Mouse (Mus musculus) lung, postnatal 25 days (tissue): ENCODE data around the gene Mlc1.
A peak's percentile ranks its signal among the peaks of the same experiment; 100 is the strongest.

Experiments used
- DNase-seq: peaks from one replicate; pipeline ENCODE4 v3.0.0; 2022; ENCODE audit warnings: low spot score

Mlc1 gene

DNA sequence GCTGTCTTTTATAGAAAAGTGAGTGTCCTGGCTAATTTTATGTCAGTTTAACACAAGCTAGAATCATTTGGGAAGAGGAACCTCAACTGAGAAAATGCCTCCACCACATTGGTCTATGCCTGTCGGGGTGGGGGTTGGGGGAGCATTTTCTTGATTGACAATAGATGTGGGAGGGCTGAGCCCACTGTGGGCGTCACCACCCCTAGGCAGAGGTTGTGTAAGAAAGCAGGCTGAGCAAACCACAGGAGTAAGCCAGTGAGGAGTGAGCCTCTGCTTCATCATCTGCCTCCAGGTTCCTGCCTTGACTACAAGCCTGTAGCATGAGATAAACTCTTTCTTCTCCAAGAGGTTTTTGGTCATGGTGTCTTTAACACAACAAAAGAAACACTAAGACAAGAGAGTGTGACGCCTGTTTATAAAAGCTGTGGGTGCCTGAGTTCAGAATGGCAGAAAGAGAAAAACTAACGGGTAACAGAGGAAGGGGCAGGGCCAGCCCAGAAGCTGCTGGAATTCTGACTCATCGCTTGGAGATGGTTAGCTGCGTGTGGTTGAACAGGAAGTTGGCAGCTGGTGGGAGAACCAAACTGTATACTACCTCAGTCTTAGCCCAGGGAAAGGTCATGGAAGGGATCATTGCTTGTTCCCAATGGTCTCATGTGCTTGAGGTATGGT is 42.1 kb downstream of the Mlc1 start:
- no peak for DNase-seq

DNA sequence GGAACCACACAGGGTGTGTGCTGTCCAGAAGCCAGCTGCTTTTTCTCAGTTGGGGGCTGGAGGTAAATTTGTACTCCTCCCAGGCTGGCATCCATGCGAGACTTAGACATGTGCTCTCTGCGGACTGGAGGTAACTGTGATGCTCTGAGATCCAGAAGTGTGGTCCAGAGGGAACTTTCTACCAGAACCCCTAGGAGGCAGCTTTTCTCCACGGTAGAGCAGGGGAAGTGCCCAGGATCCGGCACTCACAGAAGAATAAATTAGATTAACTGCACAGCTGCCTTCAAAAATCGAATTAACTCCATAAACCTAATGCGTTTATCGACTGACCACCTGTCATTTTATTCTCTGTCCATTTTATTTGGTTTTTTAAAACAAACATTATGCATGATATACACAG is 44.7 kb downstream of the Mlc1 start:
- no peak for DNase-seq

DNA sequence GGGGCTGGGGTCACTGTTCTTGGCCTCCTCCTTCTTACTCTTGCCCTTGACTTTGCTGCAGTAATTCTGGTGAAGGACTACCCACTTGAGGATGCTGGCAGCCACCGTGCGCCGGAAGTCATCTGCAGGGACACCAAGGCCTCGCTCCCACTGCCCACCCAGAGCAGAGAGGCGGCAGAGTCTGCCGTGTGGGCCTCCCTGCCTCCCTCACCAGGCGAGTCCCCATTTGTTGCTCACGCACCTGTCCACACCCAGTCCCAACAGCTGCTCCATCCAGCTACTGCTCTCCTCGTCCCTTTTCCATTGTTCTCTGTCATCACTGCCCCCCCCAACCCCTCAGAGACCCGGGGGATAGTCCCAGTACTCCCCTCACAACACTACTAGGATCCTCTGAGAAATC is 46.1 kb downstream of the Mlc1 start:
- DNase-seq = no peak

GRCm38 (mm10) chr15:88921992-88922310 is 56.9 kb downstream of the Mlc1 start:
- DNase-seq = peak; percentile 63

- peak; percentile 79 for DNase-seq
Measured at GRCm38 (mm10) chr15:88921131-88921991, 57.4 kb downstream of the Mlc1 start.

DNA sequence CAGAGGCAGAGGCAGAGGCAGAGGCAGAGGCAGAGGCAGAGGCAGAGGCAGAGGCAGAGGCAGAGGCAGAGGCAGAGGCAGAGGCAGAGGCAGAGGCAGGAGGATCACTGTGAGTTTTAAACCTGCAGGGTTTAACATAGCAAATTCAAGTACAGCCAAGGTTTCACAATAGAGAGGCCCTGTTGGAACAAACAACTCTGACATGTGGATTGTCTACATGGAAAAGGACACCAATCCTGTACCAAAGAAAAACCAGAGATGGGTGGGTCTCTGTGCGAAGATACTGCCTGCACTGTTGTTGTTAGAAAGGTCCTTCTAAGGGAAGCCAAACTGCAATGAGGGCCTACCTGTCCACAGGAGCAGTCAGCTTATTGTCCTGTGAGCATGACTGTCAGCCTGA is 58.7 kb downstream of the Mlc1 start:
- no peak for DNase-seq

DNA sequence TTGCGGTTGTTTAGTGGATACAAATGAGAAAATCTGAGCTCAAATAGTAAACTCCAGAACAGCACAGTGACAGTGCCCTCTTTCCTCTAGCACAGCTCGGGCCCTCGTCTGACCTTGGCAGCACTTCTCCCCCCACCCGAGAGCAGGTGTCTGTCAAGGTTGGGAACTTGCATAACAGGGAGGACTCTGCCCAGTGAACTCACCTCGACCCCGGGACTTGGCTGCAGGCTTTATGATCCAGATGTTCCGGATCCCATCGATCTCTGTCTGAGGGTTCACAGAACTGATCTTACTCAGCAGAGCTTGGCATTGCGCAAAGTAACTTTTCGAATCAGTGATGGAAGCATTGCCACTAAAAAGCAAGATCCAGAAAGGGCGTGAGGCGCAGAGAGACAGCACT is 59.5 kb downstream of the Mlc1 start:
- peak; percentile 24 for DNase-seq

DNA sequence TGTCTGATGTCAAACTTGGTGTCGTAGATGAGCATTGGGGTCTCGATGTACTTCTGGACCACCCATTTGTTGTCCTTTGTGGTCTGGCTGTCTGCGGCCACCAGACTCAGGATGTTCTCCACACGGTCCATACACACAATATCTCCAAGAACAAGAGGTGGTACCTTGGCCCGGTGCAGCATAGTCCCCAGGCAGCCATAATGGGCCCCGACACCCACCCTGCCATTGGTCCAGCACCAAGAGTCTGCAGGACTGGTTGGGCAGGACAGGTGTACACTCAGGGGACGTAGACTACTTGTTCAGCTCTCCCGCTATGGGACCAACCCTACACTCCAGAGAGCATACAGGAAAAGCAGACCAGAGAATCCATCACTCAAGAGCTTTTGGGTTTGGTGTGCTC is 61.7 kb downstream of the Mlc1 start:
- no peak for DNase-seq

- DNase-seq = no peak
Measured at GRCm38 (mm10) chr15:88916366-88916765, 62.4 kb downstream of the Mlc1 start.

- no peak for DNase-seq
Measured at GRCm38 (mm10) chr15:88915046-88915445, 63.8 kb downstream of the Mlc1 start.

- no peak for DNase-seq
Measured at GRCm38 (mm10) chr15:88906347-88906746, 72.5 kb downstream of the Mlc1 start.
